Mouse (Mus musculus): ENCODE measurements around the gene Ccdc148.

Ccdc148 gene

GRCm38 (mm10) chr2:58912339-58912738, 248.1 kb downstream of the Ccdc148 start:
- no peak for DNase-seq (ENCODE audit: low spot score)

GRCm38 (mm10) chr2:58906814-58907516, 253.5 kb downstream of the Ccdc148 start:
- no peak for DNase-seq (ENCODE audit: low spot score)

- no peak for DNase-seq (ENCODE audit: low spot score)
Observed at GRCm38 (mm10) chr2:58905057-58905456, 255.4 kb downstream of the Ccdc148 start.

- no peak for DNase-seq (ENCODE audit: low spot score)
Observed at GRCm38 (mm10) chr2:58879876-58880275, 280.6 kb downstream of the Ccdc148 start.

- no peak for DNase-seq (ENCODE audit: low spot score)
Observed at GRCm38 (mm10) chr2:58859134-58859533, 301.3 kb downstream of the Ccdc148 start, which contains the start of gene Gm11099. TSS of gene Gm11099 (plus strand) at chr2:58859434.

GRCm38 (mm10) chr2:58844499-58844898, 316.0 kb downstream of the Ccdc148 start:
- no peak for DNase-seq (ENCODE audit: low spot score)

GRCm38 (mm10) chr2:58842443-58842842, 318.0 kb downstream of the Ccdc148 start:
- DNase-seq (ENCODE audit: low spot score) = no peak

GRCm38 (mm10) chr2:58841021-58841420, 319.5 kb downstream of the Ccdc148 start:
- no peak for DNase-seq (ENCODE audit: low spot score)

GRCm38 (mm10) chr2:58832253-58832980, 328.1 kb downstream of the Ccdc148 start:
- no peak for DNase-seq (ENCODE audit: low spot score)

- DNase-seq (ENCODE audit: low spot score) = no peak
Observed at GRCm38 (mm10) chr2:58829981-58830742, 330.3 kb downstream of the Ccdc148 start.

GRCm38 (mm10) chr2:58828910-58829600, 331.4 kb downstream of the Ccdc148 start:
- DNase-seq (ENCODE audit: low spot score) = no peak

- DNase-seq (ENCODE audit: low spot score) = no peak
Observed at GRCm38 (mm10) chr2:58812941-58813340, 347.5 kb downstream of the Ccdc148 start.

- DNase-seq (ENCODE audit: low spot score) = no peak
Observed at GRCm38 (mm10) chr2:58799623-58800022, 360.9 kb downstream of the Ccdc148 start.

GRCm38 (mm10) chr2:58799126-58799525, 361.4 kb downstream of the Ccdc148 start:
- no peak for DNase-seq (ENCODE audit: low spot score)

GRCm38 (mm10) chr2:58797506-58797905, 363.0 kb downstream of the Ccdc148 start:
- no peak for DNase-seq (ENCODE audit: low spot score)

- no peak for DNase-seq (ENCODE audit: low spot score)
Observed at GRCm38 (mm10) chr2:58795432-58795831, 365.1 kb downstream of the Ccdc148 start.

GRCm38 (mm10) chr2:58794489-58794888, 366.0 kb downstream of the Ccdc148 start:
- no peak for DNase-seq (ENCODE audit: low spot score)

GRCm38 (mm10) chr2:58790361-58790760, 370.1 kb downstream of the Ccdc148 start:
- no peak for DNase-seq (ENCODE audit: low spot score)

GRCm38 (mm10) chr2:58789934-58790333, 370.5 kb downstream of the Ccdc148 start:
- no peak for DNase-seq (ENCODE audit: low spot score)

- no peak for DNase-seq (ENCODE audit: low spot score)
Observed at GRCm38 (mm10) chr2:58787360-58787759, 373.1 kb downstream of the Ccdc148 start.

GRCm38 (mm10) chr2:58786681-58787080, 373.8 kb downstream of the Ccdc148 start:
- DNase-seq (ENCODE audit: low spot score) = no peak

- DNase-seq (ENCODE audit: low spot score) = no peak
Observed at GRCm38 (mm10) chr2:58786177-58786576, 374.3 kb downstream of the Ccdc148 start.

Data from c-Kit-positive CD71-positive TER-119-positive erythroid progenitor cells, embryonic 14.5 days (primary cell).